Mouse (Mus musculus): ENCODE data around the gene Rhot1. TPM values are rescaled to one million over a fixed set of nuclear protein-coding genes. Genes with fewer than 3 reads are reported as not detected.

The Rhot1 gene
- 79.5 and 82.6 TPM in 2 replicates for polyA plus RNA-seq (2015; fragmentation: Nextera tagmentation; extraction: Ambion mirVana)

- Histone ChIP-seq H3K9me3 (ENCODE audit: control insufficient read depth, low read length) (no peaks in the 10 kb centered on the region), H3K36me3 (ENCODE audit: control insufficient read depth, insufficient read depth) (no peaks in the 10 kb centered on the region; the same call in 1 of the 2 replicates), H3K4me3 (replicated peaks; ENCODE audit: low read length) (peak within 1 kb of the TSS; percentile 55), H3K9ac (replicated peaks; ENCODE audit: low read depth, low read length) (peak within 1 kb of the TSS; percentile 84), H3K4me2 (ENCODE audit: low read length) (peak within 1 kb of the TSS; percentile 67), H3K27me3 (replicated peaks; ENCODE audit: control insufficient read depth, insufficient read depth, low read length) (no peaks in the 10 kb centered on the region), H3K4me1 (replicated peaks; ENCODE audit: control insufficient read depth, insufficient read depth, low read length) (peaks cover 10% of the 10 kb centered on the region), H3K27ac (ENCODE audit: low read length) (peak within 1 kb of the TSS; percentile 89)
- WGBS = under 1% methylated on average over 77 of the region's 78 CpGs
- peak; percentile 96 for ATAC-seq
Observed at GRCm38 (mm10) chr11:80208860-80209800, at the start of gene Rhot1. Rhot1 (plus strand) TSS chr11:80209019.

- H3K4me3 ChIP-seq (replicated peaks; ENCODE audit: low read length) = no peak overlapping the region
- H3K4me2 ChIP-seq (ENCODE audit: low read length) = no peak overlapping the region
- H3K27ac ChIP-seq (ENCODE audit: low read length) = no peak overlapping the region
- ATAC-seq = no peak
- H3K9me3 ChIP-seq (ENCODE audit: control insufficient read depth, low read length) = no peaks in the 10 kb centered on the region
- 0 out of 2 replicates have a peak, but pooled peaks cover 5% of the 10 kb centered on the region for H3K27me3 ChIP-seq (replicated peaks; ENCODE audit: control insufficient read depth, insufficient read depth, low read length)
- 92% methylated on average over 4 of the region's 4 CpGs for WGBS
- no peaks in the 10 kb centered on the region for H3K36me3 ChIP-seq (ENCODE audit: control insufficient read depth, insufficient read depth)
- H3K4me1 ChIP-seq (replicated peaks; ENCODE audit: control insufficient read depth, insufficient read depth, low read length) = no peaks in the 10 kb centered on the region
- H3K9ac ChIP-seq (replicated peaks; ENCODE audit: low read depth, low read length) = no peak overlapping the region
Observed at GRCm38 (mm10) chr11:80161041-80161440, 47.8 kb upstream of the Rhot1 start.

GRCm38 (mm10) chr11:80163362-80164116, 45.3 kb upstream of the Rhot1 start:
- Histone ChIP-seq H3K4me2 (ENCODE audit: low read length) (no peak overlapping the region), H3K27me3 (replicated peaks; ENCODE audit: control insufficient read depth, insufficient read depth, low read length) (no peaks in the 10 kb centered on the region), H3K9ac (replicated peaks; ENCODE audit: low read depth, low read length) (no peak overlapping the region), H3K27ac (ENCODE audit: low read length) (no peak overlapping the region), H3K9me3 (ENCODE audit: control insufficient read depth, low read length) (no peaks in the 10 kb centered on the region), H3K36me3 (ENCODE audit: control insufficient read depth, insufficient read depth) (no peaks in the 10 kb centered on the region), H3K4me3 (replicated peaks; ENCODE audit: low read length) (no peak overlapping the region), H3K4me1 (replicated peaks; ENCODE audit: control insufficient read depth, insufficient read depth, low read length) (no peaks in the 10 kb centered on the region)
- ATAC-seq = no peak
- WGBS = 73% methylated on average over 7 of the region's 7 CpGs

GRCm38 (mm10) chr11:80164224-80164623, 44.6 kb upstream of the Rhot1 start:
- Histone ChIP-seq H3K4me1 (replicated peaks; ENCODE audit: control insufficient read depth, insufficient read depth, low read length) (no peaks in the 10 kb centered on the region), H3K9ac (replicated peaks; ENCODE audit: low read depth, low read length) (no peak overlapping the region), H3K4me3 (replicated peaks; ENCODE audit: low read length) (no peak overlapping the region), H3K27ac (ENCODE audit: low read length) (no peak overlapping the region), H3K4me2 (ENCODE audit: low read length) (no peak overlapping the region), H3K9me3 (ENCODE audit: control insufficient read depth, low read length) (no peaks in the 10 kb centered on the region), H3K36me3 (ENCODE audit: control insufficient read depth, insufficient read depth) (no peaks in the 10 kb centered on the region), H3K27me3 (replicated peaks; ENCODE audit: control insufficient read depth, insufficient read depth, low read length) (no peaks in the 10 kb centered on the region)
- no peak for ATAC-seq
- WGBS = 46% methylated on average over 2 of the region's 2 CpGs

- Histone ChIP-seq H3K36me3 (ENCODE audit: control insufficient read depth, insufficient read depth) (no peaks in the 10 kb centered on the region), H3K4me2 (ENCODE audit: low read length) (no peak overlapping the region), H3K9ac (replicated peaks; ENCODE audit: low read depth, low read length) (no peak overlapping the region), H3K27me3 (replicated peaks; ENCODE audit: control insufficient read depth, insufficient read depth, low read length) (no peaks in the 10 kb centered on the region), H3K9me3 (ENCODE audit: control insufficient read depth, low read length) (no peaks in the 10 kb centered on the region), H3K4me3 (replicated peaks; ENCODE audit: low read length) (no peak overlapping the region), H3K4me1 (replicated peaks; ENCODE audit: control insufficient read depth, insufficient read depth, low read length) (no peaks in the 10 kb centered on the region), H3K27ac (ENCODE audit: low read length) (no peak overlapping the region)
- ATAC-seq = no peak
- WGBS = 91% methylated on average over 9 of the region's 9 CpGs
Observed at GRCm38 (mm10) chr11:80168121-80168520, 40.7 kb upstream of the Rhot1 start.

- no peak overlapping the region for H3K4me2 ChIP-seq (ENCODE audit: low read length)
- no peaks in the 10 kb centered on the region for H3K4me1 ChIP-seq (replicated peaks; ENCODE audit: control insufficient read depth, insufficient read depth, low read length)
- no peaks in the 10 kb centered on the region for H3K9me3 ChIP-seq (ENCODE audit: control insufficient read depth, low read length)
- H3K36me3 ChIP-seq (ENCODE audit: control insufficient read depth, insufficient read depth) = no peaks in the 10 kb centered on the region
- H3K27ac ChIP-seq (ENCODE audit: low read length) = no peak overlapping the region
- no peak overlapping the region for H3K9ac ChIP-seq (replicated peaks; ENCODE audit: low read depth, low read length)
- H3K4me3 ChIP-seq (replicated peaks; ENCODE audit: low read length) = no peak overlapping the region
- 88% methylated on average over 4 of the region's 4 CpGs for WGBS
- ATAC-seq = no peak
- H3K27me3 ChIP-seq (replicated peaks; ENCODE audit: control insufficient read depth, insufficient read depth, low read length) = no peaks in the 10 kb centered on the region
Observed at GRCm38 (mm10) chr11:80168611-80169249, 40.1 kb upstream of the Rhot1 start.

GRCm38 (mm10) chr11:80169629-80170028, 39.2 kb upstream of the Rhot1 start:
- Histone ChIP-seq H3K9ac (replicated peaks; ENCODE audit: low read depth, low read length) (no peak overlapping the region), H3K27ac (ENCODE audit: low read length) (no peak overlapping the region), H3K36me3 (ENCODE audit: control insufficient read depth, insufficient read depth) (no peaks in the 10 kb centered on the region), H3K4me3 (replicated peaks; ENCODE audit: low read length) (no peak overlapping the region), H3K9me3 (ENCODE audit: control insufficient read depth, low read length) (no peaks in the 10 kb centered on the region), H3K4me1 (replicated peaks; ENCODE audit: control insufficient read depth, insufficient read depth, low read length) (no peaks in the 10 kb centered on the region), H3K27me3 (replicated peaks; ENCODE audit: control insufficient read depth, insufficient read depth, low read length) (no peaks in the 10 kb centered on the region), H3K4me2 (ENCODE audit: low read length) (no peak overlapping the region)
- 93% methylated on average over 3 of the region's 3 CpGs for WGBS
- ATAC-seq = no peak

- WGBS = 75% methylated on average over 5 of the region's 5 CpGs
- H3K27me3 ChIP-seq (replicated peaks; ENCODE audit: control insufficient read depth, insufficient read depth, low read length) = no peaks in the 10 kb centered on the region
- ATAC-seq = no peak
- H3K4me1 ChIP-seq (replicated peaks; ENCODE audit: control insufficient read depth, insufficient read depth, low read length) = no peaks in the 10 kb centered on the region
- no peak overlapping the region for H3K27ac ChIP-seq (ENCODE audit: low read length)
- no peak overlapping the region for H3K9ac ChIP-seq (replicated peaks; ENCODE audit: low read depth, low read length)
- no peaks in the 10 kb centered on the region for H3K9me3 ChIP-seq (ENCODE audit: control insufficient read depth, low read length)
- H3K4me3 ChIP-seq (replicated peaks; ENCODE audit: low read length) = no peak overlapping the region
- no peak overlapping the region for H3K4me2 ChIP-seq (ENCODE audit: low read length)
- H3K36me3 ChIP-seq (ENCODE audit: control insufficient read depth, insufficient read depth) = no peaks in the 10 kb centered on the region
Observed at GRCm38 (mm10) chr11:80170351-80170750, 38.5 kb upstream of the Rhot1 start.

GRCm38 (mm10) chr11:80171884-80172283, 36.9 kb upstream of the Rhot1 start:
- no peaks in the 10 kb centered on the region for H3K9me3 ChIP-seq (ENCODE audit: control insufficient read depth, low read length)
- no peak overlapping the region for H3K27ac ChIP-seq (ENCODE audit: low read length)
- H3K4me2 ChIP-seq (ENCODE audit: low read length) = no peak overlapping the region
- ATAC-seq = no peak
- no peaks in the 10 kb centered on the region for H3K4me1 ChIP-seq (replicated peaks; ENCODE audit: control insufficient read depth, insufficient read depth, low read length)
- 73% methylated on average over 4 of the region's 4 CpGs for WGBS
- H3K4me3 ChIP-seq (replicated peaks; ENCODE audit: low read length) = no peak overlapping the region
- no peak overlapping the region for H3K9ac ChIP-seq (replicated peaks; ENCODE audit: low read depth, low read length)
- H3K36me3 ChIP-seq (ENCODE audit: control insufficient read depth, insufficient read depth) = no peaks in the 10 kb centered on the region
- H3K27me3 ChIP-seq (replicated peaks; ENCODE audit: control insufficient read depth, insufficient read depth, low read length) = no peaks in the 10 kb centered on the region; the same call in 1 of the 2 replicates

All from forebrain, embryonic 16.5 days (tissue).